Mouse (Mus musculus) CH12.LX (cell line): ENCODE measurements around the gene Apba2. TPM values are rescaled to one million over a fixed set of nuclear protein-coding genes. Genes with fewer than 3 reads are reported as not detected.

Source experiments
- DNase-seq: peaks from one replicate; pipeline ENCODE4 v3.0.0-alpha.2; 2013; ENCODE audit errors: extremely low read depth
- H3K27ac ChIP-seq: 2 replicates; pipeline ENCODE4 v1.5.1; 2012; ENCODE audit warnings: low read depth, mild to moderate bottlenecking, control low read depth, moderate library complexity; ENCODE audit not compliant: insufficient read depth
- H3K27me3 ChIP-seq: replicated peaks from 2 replicates; pipeline ENCODE3; 2012; ENCODE audit warnings: inconsistent platforms
- H3K36me3 ChIP-seq, 2 experiments: replicated peaks in 1 of 2; 2 replicates each; pipeline versions ENCODE3 to v1.6.1; 2012; ENCODE audit warnings: inconsistent platforms in 1 of 2, low read length in 1 of 2, mild to moderate bottlenecking in 1 of 2, mixed read lengths in 1 of 2, moderate library complexity in 1 of 2; ENCODE audit not compliant: control insufficient read depth in 1 of 2, insufficient read depth in 1 of 2
- H3K4me1 ChIP-seq, 2 experiments: 2 replicates each; pipeline ENCODE4 v1.6.1; 2012; ENCODE audit warnings: inconsistent platforms in 1 of 2, moderate library complexity in 1 of 2; ENCODE audit not compliant: insufficient read depth in 2 of 2, control insufficient read depth in 1 of 2
- H3K4me2 ChIP-seq: 2 replicates; pipeline ENCODE4 v1.6.1; 2012; ENCODE audit warnings: low read depth, mild to moderate bottlenecking, control low read depth; ENCODE audit not compliant: poor library complexity, insufficient read depth, severe bottlenecking
- H3K4me3 ChIP-seq, 3 experiments: fragments of 150-350 bp in 1 of 3; sonication (generic) in 1 of 3; replicated peaks in 1 of 3; 2 replicates each; pipeline versions ENCODE3 to v1.5.1; 2011 to 2012; ENCODE audit warnings: low read depth in 2 of 3, low read length in 2 of 3, mild to moderate bottlenecking in 2 of 3, moderate library complexity in 2 of 3, control low read depth in 1 of 3, improper control_type of control experiment in 1 of 3, inconsistent platforms in 1 of 3, mixed read lengths in 1 of 3; ENCODE audit not compliant: poor library complexity in 1 of 3
- H3K79me2 ChIP-seq: replicated peaks from 2 replicates; pipeline ENCODE4 v1.6.1; 2012; ENCODE audit warnings: mild to moderate bottlenecking, moderate library complexity; ENCODE audit not compliant: control insufficient read depth, poor library complexity, insufficient read depth, severe bottlenecking; ENCODE audit errors: extremely low read depth
- H3K9ac ChIP-seq: 2 replicates; pipeline ENCODE4 v1.6.1; 2012; ENCODE audit warnings: low read depth, mild to moderate bottlenecking, control low read depth, moderate library complexity; ENCODE audit not compliant: insufficient read depth
- H3K9me3 ChIP-seq: replicated peaks from 2 replicates; pipeline ENCODE3; 2012; ENCODE audit warnings: low read length, inconsistent platforms, mixed read lengths
- CTCF ChIP-seq, 2 experiments: IDR thresholded peaks in 1 of 2; conservative IDR thresholded peaks in 1 of 2; 2 replicates each; pipeline ENCODE4 v1.5.1; 2011 to 2012; ENCODE audit warnings: low read depth in 2 of 2, low read length in 2 of 2, improper control_type of control experiment in 1 of 2, inconsistent platforms in 1 of 2, mild to moderate bottlenecking in 1 of 2, moderate library complexity in 1 of 2
- ELF1 ChIP-seq: IDR thresholded peaks from 2 replicates; pipeline ENCODE4 v1.6.1; 2014; ENCODE audit warnings: low read depth, mild to moderate bottlenecking, inconsistent platforms, low read length, improper control_type of control experiment
- GABPA ChIP-seq: IDR thresholded peaks from 2 replicates; pipeline ENCODE4 v1.6.1; 2012; ENCODE audit warnings: low read depth, low read length, improper control_type of control experiment, inconsistent platforms; ENCODE audit not compliant: insufficient replicate concordance
- HCFC1 ChIP-seq: IDR thresholded peaks from 2 replicates; pipeline ENCODE4 v1.6.1; 2012; ENCODE audit warnings: low read depth, mild to moderate bottlenecking, inconsistent platforms, low read length, improper control_type of control experiment
- IRF4 ChIP-seq: IDR thresholded peaks from 2 replicates; pipeline ENCODE4 v1.6.1; 2014; ENCODE audit warnings: low read depth, mild to moderate bottlenecking, inconsistent platforms, low read length, improper control_type of control experiment
- JUN ChIP-seq: IDR thresholded peaks from 2 replicates; pipeline ENCODE4 v1.6.1; 2011; ENCODE audit warnings: low read depth, mild to moderate bottlenecking, low read length, improper control_type of control experiment, moderate library complexity; ENCODE audit not compliant: insufficient read depth
- MEF2A ChIP-seq: IDR thresholded peaks from 2 replicates; pipeline ENCODE4 v1.6.1; 2014; ENCODE audit warnings: low read depth, mild to moderate bottlenecking, inconsistent platforms, low read length, improper control_type of control experiment, borderline replicate concordance
- NELFE ChIP-seq: IDR thresholded peaks from 2 replicates; pipeline ENCODE4 v1.6.1; 2011; ENCODE audit warnings: low read depth, low read length, improper control_type of control experiment
- NRF1 ChIP-seq: IDR thresholded peaks from 2 replicates; pipeline ENCODE4 v1.6.1; 2014; ENCODE audit warnings: low read depth, mild to moderate bottlenecking, inconsistent platforms, low read length, improper control_type of control experiment, moderate library complexity
- POLR2A ChIP-seq: IDR thresholded peaks from 2 replicates; pipeline ENCODE4 v1.6.1; 2011; ENCODE audit warnings: low read depth, mild to moderate bottlenecking, improper control_type of control experiment, low read length
- TCF12 ChIP-seq: IDR thresholded peaks from 2 replicates; pipeline ENCODE4 v1.6.1; 2014; ENCODE audit warnings: low read depth, mild to moderate bottlenecking, inconsistent platforms, low read length, improper control_type of control experiment
- USF2 ChIP-seq: conservative IDR thresholded peaks from 2 replicates; pipeline ENCODE4 v1.6.1; 2011; ENCODE audit warnings: low read depth, low read length, improper control_type of control experiment
- ZMIZ1 ChIP-seq: IDR thresholded peaks from 2 replicates; pipeline ENCODE4 v1.6.1; 2012; ENCODE audit warnings: low read depth, mild to moderate bottlenecking, inconsistent platforms, low read length, improper control_type of control experiment
- ZNF384 ChIP-seq: IDR thresholded peaks from 2 replicates; pipeline ENCODE4 v1.6.1; 2012; ENCODE audit warnings: low read depth, low read length, improper control_type of control experiment, inconsistent platforms
- dilution Hi-C: fragments of 300-500 bp; cut with MboI; formaldehyde crosslinking; loops from 2 replicates; pipeline ENCODE4 v1.14.3; 2020; ENCODE audit warnings: low sequenced_read_pairs; ENCODE audit not compliant: extremely low pct_unique_long_range_greater_than_20kb, extremely low pct_ligation_motif_present
- in situ Hi-C: fragments of 300-500 bp; cut with MboI; formaldehyde crosslinking; loops from 3 replicates; pipeline ENCODE4 v1.14.3; 2019; ENCODE audit warnings: low sequenced_read_pairs, low pct_ligation_motif_present, low pct_unique_long_range_greater_than_20kb, mixed read lengths
- polyA plus RNA-seq: library from polyadenylated mRNA; unstranded; fragments of >175 nt; gene quantifications from 2 replicates; pipeline ENCODE4 v1.2.1, GENCODE M21; 2012; ENCODE audit warnings: low read depth; ENCODE audit not compliant: insufficient read length
- total RNA-seq, 2 experiments: library from RNA; depleted of rRNA; stranded (reverse); fragments of 300-350 nt in 1 of 2; fragments of >200 nt in 1 of 2; gene quantifications; 2 replicates each; pipeline ENCODE4 v1.2.3; 2012 to 2014

The Apba2 gene
- total and polyA plus RNA-seq, 3 experiments: 0.19 TPM; not detected in 2

GRCm38 (mm10) chr7:64770779-64771390 lies 269.4 kb downstream of the Apba2 start:
- in situ Hi-C loops: no loop called here
- dilution Hi-C loops: no loop called here
- no peak overlapping the region for H3K27ac ChIP-seq
- H3K4me1 ChIP-seq: peaks cover 2 to 5% of the 10 kb centered on the region in 2 experiments; a peak in 1 of 4 replicates
- no peaks in the 10 kb centered on the region for H3K79me2 ChIP-seq
- no peaks in the 10 kb centered on the region for H3K36me3 ChIP-seq
- TF ChIP-seq NRF1: no peak
- peak; percentile 12; the same call in 1 of the 2 replicates for TF ChIP-seq HCFC1
- TF ChIP-seq JUN: no peak
- TF ChIP-seq ELF1: no peak
- peak; percentile 53; the same call in 1 of the 2 replicates for TF ChIP-seq NELFE
- no peak for TF ChIP-seq USF2
- TF ChIP-seq TCF12: no peak
- TF ChIP-seq IRF4: no peak
- peak; percentile 37; the same call in 1 of the 2 replicates for TF ChIP-seq ZNF384
- TF ChIP-seq ZMIZ1: no peak
- TF ChIP-seq POLR2A: peak; percentile 39; the same call in 1 of the 2 replicates
- TF ChIP-seq GABPA: no peak
- H3K9me3 ChIP-seq: no peaks in the 10 kb centered on the region
- DNase-seq: peak; percentile 68
- H3K9ac ChIP-seq: no peak overlapping the region
- peak overlapping the region; percentile 15 to 60 (median 53) for H3K4me3 ChIP-seq
- H3K27me3 ChIP-seq: peaks cover 2% of the 10 kb centered on the region
- H3K4me2 ChIP-seq: no peak overlapping the region; the same call in 1 of the 2 replicates

GRCm38 (mm10) chr7:64773465-64773864 lies 272.0 kb downstream of the Apba2 start:
- dilution Hi-C loops: no loop called here
- Histone ChIP-seq H3K36me3 (no peaks in the 10 kb centered on the region), H3K4me1 (peaks cover 2 to 5% of the 10 kb centered on the region in 2 experiments; a peak in 1 of 4 replicates), H3K4me2 (no peak overlapping the region), H3K4me3 (no peak overlapping the region), H3K27me3 (no peaks in the 10 kb centered on the region), H3K27ac (no peak overlapping the region), H3K9ac (no peak overlapping the region), H3K79me2 (no peaks in the 10 kb centered on the region), H3K9me3 (no peaks in the 10 kb centered on the region)
- in situ Hi-C loops: no loop called here
- no peak for DNase-seq
- TF ChIP-seq USF2 (no peak), MEF2A (no peak), CTCF (conservative IDR thresholded peaks at IDR 0.05 in 1 of 2, IDR thresholded peaks at IDR 0.05 in 1 of 2; ENCODE audit: low read depth in 2 of 2, low read length in 2 of 2) (peak in 1 of 2 experiments; percentile 27; a peak in 2 of 4 replicates)
